Mouse (Mus musculus) megakaryocyte, embryonic 14.5 days (primary cell): ENCODE results near the gene H60b. TPM values are rescaled to one million over a fixed set of nuclear protein-coding genes. Genes with fewer than 3 reads are reported as not detected.
"Not testable (repeated sequence)": the region's sequence is repeated elsewhere in the genome, so short reads cannot be mapped to it uniquely, and the experiment has no call there.

Experiments
- H3K27me3 ChIP-seq: replicated peaks from 2 replicates; pipeline ENCODE3; 2012; ENCODE audit warnings: inconsistent platforms
- H3K36me3 ChIP-seq: replicated peaks from 2 replicates; pipeline ENCODE3; 2012; ENCODE audit warnings: low read length, inconsistent platforms, mixed read lengths
- H3K4me1 ChIP-seq: 2 replicates; pipeline ENCODE4 v1.6.1; 2012; ENCODE audit warnings: inconsistent platforms
- H3K4me3 ChIP-seq: replicated peaks from 2 replicates; pipeline ENCODE3; 2012; ENCODE audit warnings: moderate library complexity, mild to moderate bottlenecking, inconsistent platforms
- H3K9me3 ChIP-seq: 2 replicates; pipeline ENCODE4 v1.6.1; 2012; ENCODE audit warnings: inconsistent platforms
- FLI1 ChIP-seq: IDR thresholded peaks from 2 replicates; pipeline ENCODE4 v1.6.1; 2012; ENCODE audit warnings: low read length, inconsistent platforms, mixed read lengths
- GATA1 ChIP-seq: IDR thresholded peaks from 3 replicates; pipeline ENCODE4 v1.6.1; 2012; ENCODE audit warnings: mixed read lengths, low read length, inconsistent platforms, borderline replicate concordance
- polyA plus RNA-seq: library from polyadenylated mRNA; stranded (reverse); fragments of >175 nt; gene quantifications from 2 replicates; pipeline ENCODE4 v1.2.3, GENCODE M21; 2012; ENCODE audit warnings: low replicate concordance; ENCODE audit not compliant: insufficient read depth

Gene H60b
- polyA plus RNA-seq = not detected in 2 replicates

DNA sequence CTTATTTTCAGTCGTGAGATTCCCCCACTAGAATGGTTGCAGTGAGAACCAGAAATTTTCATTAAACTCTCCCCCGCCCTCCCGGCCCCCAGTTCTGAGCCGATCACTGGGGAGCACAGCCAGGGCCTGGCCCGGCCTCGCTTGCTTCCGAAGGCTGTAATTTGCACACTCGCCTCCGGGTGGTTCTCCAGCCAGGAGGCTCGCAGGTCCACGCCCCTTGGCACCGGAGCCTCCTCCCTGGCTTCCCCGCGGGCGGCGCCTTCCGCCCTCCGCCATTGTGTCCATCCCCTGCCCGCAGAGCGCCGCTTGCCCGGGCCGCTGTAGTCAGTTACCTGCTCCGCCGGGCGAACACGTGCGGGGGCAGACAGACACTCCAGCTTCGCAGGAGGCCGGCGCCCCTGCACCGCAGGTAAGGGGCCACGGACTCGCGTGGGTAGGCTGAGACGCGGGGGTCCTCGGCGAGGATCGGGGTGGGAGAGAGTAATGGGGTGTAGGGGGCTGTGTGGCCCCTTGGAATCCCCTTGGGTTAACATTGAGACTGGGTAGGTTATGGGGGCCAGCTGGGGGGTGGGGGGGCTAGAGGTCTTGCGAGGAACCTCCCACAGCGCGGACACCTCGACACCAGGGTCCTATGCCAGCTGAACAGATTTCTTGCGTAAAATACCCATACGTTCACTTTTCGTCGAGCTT, at the start of gene H60b, which contains the start of gene Raet1e:
Gene H60b, plus strand, starts transcription at position 277 of the 690 bp plus-strand sequence.
Gene Raet1e, plus strand, starts transcription at position 260 of the 690 bp plus-strand sequence.
- H3K36me3 ChIP-seq, H3K4me1 ChIP-seq, H3K9me3 ChIP-seq: not testable (repeated sequence)
- peak within 1 kb of the TSS; percentile 74 for H3K4me3 ChIP-seq
- H3K27me3 ChIP-seq = peaks cover 45% of the 10 kb centered on the region

GRCm38 (mm10) chr10:22140665-22141280, 17.6 kb upstream of the H60b start:
- Histone ChIP-seq H3K4me3 (peak overlapping the region; percentile 54), H3K27me3 (peaks cover 3% of the 10 kb centered on the region)

DNA sequence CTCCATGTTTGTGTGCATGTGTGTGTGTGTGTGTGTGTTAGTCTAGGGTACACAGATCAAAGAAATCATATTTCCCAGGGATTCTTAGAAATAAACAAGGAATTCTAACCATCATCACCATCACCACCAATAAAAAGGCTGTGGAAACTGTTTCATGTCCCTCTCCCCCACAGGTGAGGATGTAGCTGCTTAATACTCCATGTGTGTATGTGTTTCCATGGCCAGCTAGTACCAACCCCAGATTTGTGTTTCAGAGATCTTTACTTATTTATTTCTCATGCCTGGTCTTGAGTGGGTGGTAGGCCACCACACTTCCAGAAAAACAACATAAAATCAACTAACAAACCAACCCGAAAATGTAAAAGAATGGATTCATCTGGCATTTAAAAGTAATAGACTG, 16.2 kb upstream of the H60b start:
- H3K4me3 ChIP-seq, H3K36me3 ChIP-seq, H3K9me3 ChIP-seq, H3K4me1 ChIP-seq, H3K27me3 ChIP-seq: not testable (repeated sequence)

More at GRCm38 (mm10) chr10:22140665-22141280, 17.6 kb upstream of the H60b start:
- Histone ChIP-seq H3K9me3 (no peaks in the 10 kb centered on the region), H3K36me3 (no peaks in the 10 kb centered on the region), H3K4me1 (no peaks in the 10 kb centered on the region)
- TF ChIP-seq FLI1 (no peak), GATA1 (no peak)

- no peak for TF ChIP-seq FLI1
- TF ChIP-seq GATA1 = no peak
- H3K4me1 ChIP-seq = no peaks in the 10 kb centered on the region
- peaks cover 3% of the 10 kb centered on the region for H3K27me3 ChIP-seq
- no peaks in the 10 kb centered on the region for H3K9me3 ChIP-seq
- H3K4me3 ChIP-seq = no peak overlapping the region
- H3K36me3 ChIP-seq = no peaks in the 10 kb centered on the region
Observed at GRCm38 (mm10) chr10:22142926-22143325, 15.5 kb upstream of the H60b start.

DNA sequence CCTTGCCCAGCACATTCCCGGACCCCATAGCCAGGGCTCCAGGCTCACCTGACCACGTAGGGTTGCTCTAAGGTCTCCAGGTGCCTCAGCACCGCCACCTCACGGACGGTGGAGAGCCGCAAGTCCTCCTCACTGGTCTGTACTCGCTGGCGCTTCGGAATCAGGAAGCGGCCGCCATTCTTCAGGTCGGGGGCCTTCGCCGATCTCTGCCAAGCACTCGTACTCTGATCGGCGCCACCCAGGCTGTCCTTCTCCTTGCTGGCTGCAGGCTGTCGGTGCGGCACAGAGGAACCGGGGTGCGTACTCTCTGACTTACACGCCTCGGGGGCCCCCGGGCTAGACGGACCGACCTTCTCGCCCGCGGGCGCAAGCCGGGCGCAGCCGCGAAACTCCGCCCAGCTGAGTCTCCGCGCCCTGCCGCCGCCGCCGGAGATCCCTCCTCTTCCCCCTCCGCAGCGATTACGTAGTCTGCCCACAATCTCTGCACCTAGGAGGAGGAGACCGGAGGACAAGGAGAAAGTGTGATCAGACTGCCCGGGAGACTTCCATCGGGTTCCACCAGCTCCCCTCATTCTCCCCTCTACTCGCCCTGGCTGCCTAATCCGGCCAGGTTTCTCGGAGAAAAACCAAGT, 9.8 kb upstream of the H60b start:
- TF ChIP-seq FLI1 = no peak
- no peak for TF ChIP-seq GATA1
- H3K9me3 ChIP-seq = no peaks in the 10 kb centered on the region
- H3K4me1 ChIP-seq = peaks cover 17% of the 10 kb centered on the region
- no peaks in the 10 kb centered on the region for H3K36me3 ChIP-seq
- H3K27me3 ChIP-seq = peaks cover 36% of the 10 kb centered on the region
- peak overlapping the region; percentile 89 for H3K4me3 ChIP-seq

DNA sequence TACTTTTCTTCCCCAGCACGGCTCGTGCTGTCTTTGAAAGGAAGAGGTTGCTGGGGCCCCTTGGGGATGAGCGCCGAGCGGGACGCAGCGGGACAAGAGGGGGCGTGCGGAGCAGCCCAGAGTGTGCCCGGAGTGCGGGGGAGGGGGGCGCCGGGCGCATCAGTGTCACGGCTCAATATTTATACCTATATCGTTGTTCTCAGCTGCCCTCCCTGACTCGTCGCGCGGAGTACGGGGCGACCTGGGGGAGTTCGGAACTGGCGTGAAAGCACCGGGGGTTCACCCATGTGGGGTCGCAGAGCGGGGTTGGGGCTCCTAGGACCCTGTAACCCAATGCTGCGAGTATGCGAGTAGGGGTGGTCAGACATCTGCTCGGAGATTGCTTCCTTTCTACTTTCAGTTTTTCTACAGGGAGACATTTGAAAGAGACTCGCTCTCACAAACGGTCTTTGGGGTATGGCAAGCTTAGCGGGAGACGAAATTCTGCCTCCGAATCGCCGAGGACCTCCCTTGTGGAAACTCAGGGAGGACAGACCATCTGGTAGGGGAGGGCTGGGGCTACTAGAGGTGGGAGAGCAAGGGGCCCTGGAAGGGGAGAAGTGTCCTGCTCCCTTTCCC, 9.2 kb upstream of the H60b start, which contains the start of gene E030030I06Rik:
Gene E030030I06Rik, minus strand, starts transcription at position 198 of the 618 bp plus-strand sequence.
- TF ChIP-seq GATA1 (no peak), FLI1 (no peak)
- Histone ChIP-seq H3K4me1 (peaks cover 17% of the 10 kb centered on the region), H3K9me3 (no peaks in the 10 kb centered on the region), H3K4me3 (peak within 1 kb of the TSS; percentile 89), H3K36me3 (no peaks in the 10 kb centered on the region), H3K27me3 (peaks cover 39% of the 10 kb centered on the region)

DNA sequence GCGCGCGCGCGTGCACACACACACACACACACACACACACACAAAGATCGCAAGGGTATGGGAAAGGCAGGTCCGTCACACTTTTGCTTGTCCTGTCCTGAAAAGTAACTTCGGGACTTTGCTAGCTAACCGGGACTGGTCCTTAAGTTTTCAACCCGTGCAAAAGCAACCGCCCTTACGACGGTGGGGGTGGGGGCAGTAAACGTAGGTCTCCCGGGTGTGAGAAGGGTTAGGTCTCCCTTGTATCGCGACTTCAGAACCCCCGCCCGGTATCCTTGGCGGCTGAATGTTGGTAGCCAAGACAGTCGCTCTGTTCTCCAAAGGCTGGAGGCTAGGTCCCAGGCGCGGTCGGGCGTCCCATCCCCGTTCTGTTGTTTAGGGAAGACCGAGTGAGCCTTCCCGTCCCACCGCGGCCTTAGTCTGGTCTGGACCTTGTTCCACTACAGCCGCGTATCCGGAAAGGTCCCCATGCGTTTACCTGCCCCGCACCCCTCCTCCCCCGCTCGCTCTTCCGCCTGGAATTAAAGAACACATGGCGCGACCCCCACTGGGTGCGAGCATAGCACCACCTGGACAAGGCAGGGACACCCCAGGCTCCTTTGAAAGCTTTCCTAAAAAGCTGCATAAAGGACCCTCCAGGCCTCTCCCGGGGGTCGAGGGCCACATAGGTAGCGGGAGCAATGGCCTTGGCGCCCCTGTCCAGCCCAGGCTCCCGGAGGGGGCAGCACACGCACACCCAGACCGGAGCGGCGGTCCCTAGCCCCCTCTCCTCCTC, 8.5 kb upstream of the H60b start:
- Histone ChIP-seq H3K4me3 (peak overlapping the region; percentile 89), H3K27me3 (peaks cover 39% of the 10 kb centered on the region), H3K9me3 (no peaks in the 10 kb centered on the region), H3K4me1 (peaks cover 17% of the 10 kb centered on the region), H3K36me3 (no peaks in the 10 kb centered on the region)
- TF ChIP-seq GATA1 (no peak), FLI1 (no peak)

- Histone ChIP-seq H3K4me1 (peaks cover 17% of the 10 kb centered on the region), H3K27me3 (peaks cover 45% of the 10 kb centered on the region), H3K9me3 (no peaks in the 10 kb centered on the region), H3K36me3 (no peaks in the 10 kb centered on the region), H3K4me3 (peak overlapping the region; percentile 59)
- TF ChIP-seq FLI1 = no peak
- no peak for TF ChIP-seq GATA1
Observed at GRCm38 (mm10) chr10:22150593-22150992, 7.8 kb upstream of the H60b start.

DNA sequence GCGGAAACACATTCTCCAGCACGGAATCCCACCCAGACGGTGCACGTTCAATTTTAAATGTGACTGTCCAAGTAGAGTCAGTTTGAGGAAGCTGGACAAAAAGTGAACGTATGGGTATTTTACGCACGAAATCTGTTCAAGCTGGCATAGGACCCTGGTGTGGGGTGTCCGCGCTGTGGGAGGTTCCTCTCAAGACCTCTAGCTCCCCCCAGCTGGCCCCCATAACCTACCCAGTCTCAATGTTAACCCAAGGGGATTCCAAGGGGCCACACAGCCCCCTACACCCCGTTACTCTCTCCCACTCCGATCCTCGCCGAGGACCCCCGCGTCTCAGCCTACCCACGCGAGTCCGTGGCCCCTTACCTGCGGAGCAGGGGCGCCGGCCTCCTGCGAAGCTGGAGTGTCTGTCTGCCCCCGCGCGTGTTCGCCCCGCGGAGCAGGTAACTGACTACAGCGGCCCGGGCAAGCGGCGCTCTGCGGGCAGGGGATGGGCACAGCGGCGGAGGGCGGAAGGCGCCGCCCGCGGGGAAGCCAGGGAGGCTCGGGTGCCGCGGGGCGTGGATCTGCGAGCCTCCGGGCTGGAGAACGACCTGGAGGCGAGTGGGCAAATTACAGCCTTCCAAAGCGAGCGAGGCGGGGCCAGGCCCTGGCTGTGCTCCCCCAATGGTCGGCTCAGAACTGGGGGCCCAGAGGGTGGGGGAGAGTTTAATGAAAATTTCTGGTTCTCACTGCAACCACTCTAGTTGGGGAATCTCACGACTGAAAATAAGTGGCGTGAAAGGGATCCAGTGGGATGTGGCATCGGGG, 7.1 kb upstream of the H60b start:
- Histone ChIP-seq H3K4me1 (peaks cover 17% of the 10 kb centered on the region), H3K27me3 (peaks cover 48% of the 10 kb centered on the region)
- H3K9me3 ChIP-seq, H3K4me3 ChIP-seq, H3K36me3 ChIP-seq: not testable (repeated sequence)

GRCm38 (mm10) chr10:22151863-22152640, 6.3 kb upstream of the H60b start:
- H3K4me1 ChIP-seq = peaks cover 17% of the 10 kb centered on the region
- not testable (repeated sequence) for H3K9me3 ChIP-seq, H3K36me3 ChIP-seq, H3K4me3 ChIP-seq
- H3K27me3 ChIP-seq = peaks cover 54% of the 10 kb centered on the region

- not testable (repeated sequence) for H3K9me3 ChIP-seq, H3K4me3 ChIP-seq, H3K36me3 ChIP-seq
- Histone ChIP-seq H3K4me1 (peaks cover 18% of the 10 kb centered on the region), H3K27me3 (peaks cover 62% of the 10 kb centered on the region)
Observed at GRCm38 (mm10) chr10:22153147-22153690, 5.2 kb upstream of the H60b start.

GRCm38 (mm10) chr10:22154127-22154526, 4.3 kb upstream of the H60b start:
- H3K4me1 ChIP-seq = peaks cover 20% of the 10 kb centered on the region
- H3K4me3 ChIP-seq, H3K9me3 ChIP-seq, H3K36me3 ChIP-seq: not testable (repeated sequence)
- H3K27me3 ChIP-seq = peaks cover 60% of the 10 kb centered on the region
